Mouse (Mus musculus): ENCODE results near the gene 2810408A11Rik. TPM values are rescaled to one million over a fixed set of nuclear protein-coding genes. Genes with fewer than 3 reads are reported as not detected.

Gene 2810408A11Rik
- polyA plus RNA-seq, 1 experiment: 0.38 TPM

DNA sequence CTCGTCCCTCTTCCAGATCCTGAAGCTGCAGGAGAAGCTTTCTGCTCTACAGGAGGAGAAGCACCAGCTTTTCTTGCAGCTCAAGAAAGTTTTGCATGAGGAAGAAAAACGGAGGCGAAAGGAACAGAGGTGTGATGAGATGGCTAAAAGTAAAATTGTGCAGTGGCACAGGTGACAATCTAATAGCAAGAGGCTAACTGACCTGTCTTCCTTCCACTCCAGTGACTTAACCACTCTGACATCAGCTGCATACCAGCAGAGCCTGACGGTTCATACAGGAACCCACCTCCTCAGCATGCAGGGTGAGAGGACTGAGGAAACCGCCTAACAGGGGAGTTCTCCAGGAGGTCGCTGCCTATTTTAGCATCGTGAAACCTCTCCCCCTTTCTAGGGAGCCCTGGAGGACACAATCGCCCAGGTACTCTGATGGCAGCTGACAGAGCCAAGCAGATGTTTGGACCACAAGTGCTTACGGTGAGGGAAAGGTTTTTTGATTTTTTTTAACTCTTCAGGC is 14.2 kb upstream of the 2810408A11Rik start:
- H3K27ac ChIP-seq (ENCODE audit: insufficient read depth, low read length): no peak overlapping the region
- H3K4me1 ChIP-seq (ENCODE audit: control insufficient read depth, insufficient read depth, low read length): peaks cover 4% of the 10 kb centered on the region
- H3K4me3 ChIP-seq (ENCODE audit: insufficient read depth, low read length): peak overlapping the region; percentile 81; the same call in 1 of the 2 replicates
- no peak for TF ChIP-seq CTCF (IDR thresholded peaks at IDR 0.05; ENCODE audit: extremely low read depth, insufficient read depth, low read length)

DNA sequence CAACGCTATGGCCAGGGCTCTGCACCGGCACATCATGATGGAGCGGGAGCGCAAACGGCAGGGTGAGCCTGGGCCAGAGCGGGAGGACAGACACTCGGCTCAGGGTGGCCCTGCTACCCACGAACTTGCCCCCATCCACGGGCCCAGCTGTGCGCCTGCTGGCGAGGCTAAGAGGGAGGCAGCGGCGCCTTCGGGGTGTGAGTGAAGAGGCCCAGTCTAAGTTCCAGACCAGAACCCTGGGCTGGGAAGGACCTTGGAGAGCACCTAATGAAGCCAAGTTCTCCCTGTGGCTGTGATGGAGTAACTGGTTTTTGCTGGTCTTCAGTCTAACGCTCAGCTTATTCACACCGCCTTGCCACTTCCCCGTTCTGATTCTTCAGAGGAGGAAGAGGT is 13.6 kb upstream of the 2810408A11Rik start:
- peaks cover 2% of the 10 kb centered on the region; the same call in 1 of the 2 replicates for H3K4me1 ChIP-seq (ENCODE audit: control insufficient read depth, insufficient read depth, low read length)
- TF ChIP-seq POLR2A (IDR thresholded peaks at IDR 0.05; ENCODE audit: extremely low read depth, insufficient read depth, low read length) (no peak), CTCF (IDR thresholded peaks at IDR 0.05; ENCODE audit: extremely low read depth, insufficient read depth, low read length) (no peak)
- H3K4me3 ChIP-seq (ENCODE audit: insufficient read depth, low read length): peak overlapping the region; percentile 81
- H3K27ac ChIP-seq (ENCODE audit: insufficient read depth, low read length): peak overlapping the region; percentile 38

DNA sequence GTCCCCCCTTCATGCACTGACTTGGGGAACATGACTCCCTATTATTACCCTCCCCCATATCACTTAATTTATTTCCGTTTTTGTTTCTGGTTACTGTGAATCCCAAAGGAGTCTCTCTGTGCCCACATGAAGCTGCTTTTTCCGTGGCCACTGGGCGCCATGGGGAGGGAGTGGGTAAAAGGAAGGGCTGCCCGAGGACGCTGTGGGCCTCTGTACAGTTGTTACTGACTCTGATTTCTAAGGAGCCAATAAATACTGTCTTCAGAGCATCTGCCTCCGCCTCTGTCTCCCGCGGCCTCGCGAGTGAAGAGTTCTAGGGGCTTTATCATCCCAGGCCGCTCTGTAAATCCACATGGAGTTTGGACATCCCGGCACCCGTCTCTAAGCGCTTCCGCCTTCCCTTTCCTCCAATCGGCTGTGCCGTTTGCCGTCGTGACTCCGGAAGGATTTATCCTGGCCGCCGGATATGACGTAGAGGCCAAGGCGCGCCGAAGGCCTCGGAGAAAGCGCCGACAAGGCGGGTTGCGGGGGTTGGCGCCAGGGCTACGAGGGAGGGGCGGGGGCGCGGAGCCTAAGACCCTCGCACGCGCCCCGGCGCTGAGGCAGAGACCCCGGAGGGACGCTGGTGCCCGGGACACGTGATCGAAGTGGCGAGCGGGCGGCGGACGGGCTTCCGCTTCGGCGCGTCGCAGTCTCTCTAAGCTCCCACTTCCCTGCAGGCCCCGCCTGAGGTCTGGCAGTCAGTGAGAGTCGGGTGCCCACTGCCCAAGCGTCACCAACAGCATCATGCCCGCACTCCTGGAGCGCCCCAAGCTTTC is 13.0 kb upstream of the 2810408A11Rik start, which contains the start of gene Gps2:
Gene Gps2, plus strand, starts transcription at position 335 of the 818 bp plus-strand sequence.
- Histone ChIP-seq H3K4me3 (ENCODE audit: insufficient read depth, low read length) (peak within 1 kb of the TSS; percentile 81), H3K4me1 (ENCODE audit: control insufficient read depth, insufficient read depth, low read length) (peaks cover 2% of the 10 kb centered on the region; the same call in 1 of the 2 replicates), H3K27ac (ENCODE audit: insufficient read depth, low read length) (peak within 1 kb of the TSS; percentile 38)
- TF ChIP-seq CTCF (IDR thresholded peaks at IDR 0.05; ENCODE audit: extremely low read depth, insufficient read depth, low read length) (no peak), POLR2A (IDR thresholded peaks at IDR 0.05; ENCODE audit: extremely low read depth, insufficient read depth, low read length) (peak; percentile 40; the same call in 1 of the 2 replicates)

DNA sequence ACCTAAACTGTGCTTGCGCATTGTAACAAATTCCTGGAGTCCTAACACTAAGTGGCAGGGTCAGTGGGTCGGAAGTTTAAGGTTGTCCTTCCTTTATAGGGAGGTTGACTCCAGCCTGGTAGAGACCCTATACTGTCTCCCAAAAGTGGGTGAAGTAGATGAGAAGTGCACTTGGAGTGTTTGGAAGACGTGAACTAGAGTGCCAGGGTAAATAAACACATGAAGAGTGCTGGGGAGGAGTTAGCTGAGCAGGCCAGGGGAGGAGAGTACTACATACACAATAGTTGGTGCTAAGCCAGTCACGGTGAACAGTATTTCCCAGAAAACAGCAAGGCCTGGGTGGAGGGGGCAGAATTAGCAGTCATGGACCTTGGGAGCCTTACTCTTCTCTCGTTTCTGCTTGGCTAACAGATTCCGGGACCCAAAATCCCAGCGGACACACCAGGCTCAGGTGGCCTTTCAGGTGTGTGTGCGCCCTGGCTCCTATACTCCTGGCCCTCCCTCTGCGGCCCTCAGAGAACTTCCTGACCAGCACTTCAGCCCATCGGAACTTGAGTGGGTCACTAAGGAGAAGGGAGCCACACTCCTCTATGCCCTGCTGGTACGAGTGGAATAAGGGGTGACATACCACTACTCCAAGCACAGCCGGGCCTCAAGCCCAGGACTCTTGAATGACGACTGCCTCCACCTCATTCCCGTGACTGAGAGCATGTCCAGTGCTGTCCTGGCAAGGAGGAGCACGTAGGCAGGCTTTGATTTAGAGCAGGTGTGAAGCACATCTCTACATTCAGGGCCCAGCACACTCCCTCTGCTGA is 12.1 kb upstream of the 2810408A11Rik start:
- Histone ChIP-seq H3K4me3 (ENCODE audit: insufficient read depth, low read length) (no peak overlapping the region; the same call in 1 of the 2 replicates), H3K27ac (ENCODE audit: insufficient read depth, low read length) (no peak overlapping the region), H3K4me1 (ENCODE audit: control insufficient read depth, insufficient read depth, low read length) (peaks cover 2% of the 10 kb centered on the region; the same call in 1 of the 2 replicates)
- TF ChIP-seq POLR2A (IDR thresholded peaks at IDR 0.05; ENCODE audit: extremely low read depth, insufficient read depth, low read length) (no peak), CTCF (IDR thresholded peaks at IDR 0.05; ENCODE audit: extremely low read depth, insufficient read depth, low read length) (no peak)

DNA sequence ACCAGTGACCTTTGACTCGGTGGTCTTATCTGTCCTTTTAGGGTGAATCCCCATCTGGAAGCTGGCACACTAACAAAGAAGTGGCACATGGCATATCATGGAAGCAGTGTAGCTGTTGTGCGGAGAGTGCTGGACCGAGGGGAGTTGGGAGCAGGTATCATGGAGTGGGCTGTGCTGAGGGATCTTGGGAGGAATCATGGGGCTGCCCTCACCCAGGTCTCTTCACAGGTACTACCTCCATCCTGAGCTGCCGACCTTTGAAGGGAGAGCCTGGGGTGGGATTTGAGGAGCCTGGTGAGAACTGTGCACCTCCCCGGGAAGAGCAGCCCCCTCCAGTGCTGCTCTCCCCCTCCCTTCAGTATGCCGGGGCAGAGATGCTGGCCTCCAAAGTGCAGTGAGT is 10.9 kb upstream of the 2810408A11Rik start:
- TF ChIP-seq POLR2A (IDR thresholded peaks at IDR 0.05; ENCODE audit: extremely low read depth, insufficient read depth, low read length) (no peak), CTCF (IDR thresholded peaks at IDR 0.05; ENCODE audit: extremely low read depth, insufficient read depth, low read length) (no peak)
- no peak overlapping the region for H3K27ac ChIP-seq (ENCODE audit: insufficient read depth, low read length)

DNA sequence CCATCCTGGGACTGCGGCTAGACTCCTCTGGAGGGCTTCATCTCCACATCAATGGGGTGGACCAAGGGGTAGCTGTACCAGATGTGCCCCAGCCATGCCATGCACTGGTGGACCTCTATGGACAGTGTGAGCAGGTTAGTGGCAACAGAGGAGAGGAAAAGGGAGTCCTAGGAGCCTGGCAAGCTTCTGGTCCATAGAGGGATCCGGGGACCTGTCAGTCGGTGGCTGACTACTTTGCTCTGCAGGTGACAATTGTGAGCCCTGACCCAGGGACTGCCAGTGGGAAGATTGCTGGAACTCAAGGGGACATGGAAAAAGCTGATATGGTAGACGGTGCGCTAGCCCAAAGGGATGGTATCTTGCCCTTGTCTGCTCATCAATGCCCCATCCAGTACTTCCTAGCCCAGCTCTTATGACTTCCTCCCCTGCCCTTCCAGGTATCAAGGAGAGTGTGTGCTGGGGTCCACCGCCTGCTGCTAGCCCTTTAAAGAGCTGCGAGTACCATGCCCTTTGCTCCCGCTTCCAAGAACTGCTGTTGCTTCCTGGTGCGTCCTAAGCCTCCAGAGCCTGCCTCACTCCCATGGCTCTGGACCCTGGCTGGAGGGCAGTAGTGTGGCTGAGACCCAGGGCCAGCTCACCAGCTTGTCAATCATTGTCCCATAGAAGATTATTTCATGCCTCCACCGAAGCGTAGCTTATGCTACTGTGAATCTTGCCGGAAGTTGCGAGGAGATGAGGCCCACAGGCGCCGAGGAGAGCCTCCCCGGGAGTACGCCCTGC is 10.2 kb upstream of the 2810408A11Rik start:
- TF ChIP-seq CTCF (IDR thresholded peaks at IDR 0.05; ENCODE audit: extremely low read depth, insufficient read depth, low read length) (no peak), POLR2A (IDR thresholded peaks at IDR 0.05; ENCODE audit: extremely low read depth, insufficient read depth, low read length) (no peak)
- Histone ChIP-seq H3K4me1 (ENCODE audit: control insufficient read depth, insufficient read depth, low read length) (peaks cover 2% of the 10 kb centered on the region; the same call in 1 of the 2 replicates), H3K27ac (ENCODE audit: insufficient read depth, low read length) (no peak overlapping the region), H3K4me3 (ENCODE audit: insufficient read depth, low read length) (no peak overlapping the region)

More for the DNA sequence above, 10.9 kb upstream of the 2810408A11Rik start:
- no peak overlapping the region for H3K4me3 ChIP-seq (ENCODE audit: insufficient read depth, low read length)
- H3K4me1 ChIP-seq (ENCODE audit: control insufficient read depth, insufficient read depth, low read length): peaks cover 2% of the 10 kb centered on the region; the same call in 1 of the 2 replicates

DNA sequence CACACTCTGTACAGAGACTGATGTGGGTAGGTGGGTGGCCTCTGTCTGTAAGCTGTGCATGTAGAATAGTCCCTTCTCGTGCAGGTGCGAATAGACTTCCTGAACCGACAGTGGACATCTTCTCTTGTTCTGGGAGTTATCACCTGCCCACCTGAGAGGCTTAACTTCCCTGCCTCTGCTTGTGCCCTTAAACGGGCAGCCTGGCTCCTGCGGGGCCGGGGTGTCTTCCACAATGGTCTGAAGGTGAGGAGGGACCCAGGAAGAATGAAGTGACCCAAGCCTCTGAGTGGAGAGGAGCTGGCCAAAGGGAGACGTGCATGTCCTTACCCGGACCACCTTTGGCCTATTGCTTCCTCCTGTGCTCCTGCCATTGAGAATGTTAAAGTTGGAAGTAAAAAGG is 9.4 kb upstream of the 2810408A11Rik start:
- TF ChIP-seq CTCF (IDR thresholded peaks at IDR 0.05; ENCODE audit: extremely low read depth, insufficient read depth, low read length) (no peak), POLR2A (IDR thresholded peaks at IDR 0.05; ENCODE audit: extremely low read depth, insufficient read depth, low read length) (no peak)
- Histone ChIP-seq H3K4me1 (ENCODE audit: control insufficient read depth, insufficient read depth, low read length) (peaks cover 2% of the 10 kb centered on the region; the same call in 1 of the 2 replicates), H3K4me3 (ENCODE audit: insufficient read depth, low read length) (no peak overlapping the region), H3K27ac (ENCODE audit: insufficient read depth, low read length) (no peak overlapping the region)

DNA sequence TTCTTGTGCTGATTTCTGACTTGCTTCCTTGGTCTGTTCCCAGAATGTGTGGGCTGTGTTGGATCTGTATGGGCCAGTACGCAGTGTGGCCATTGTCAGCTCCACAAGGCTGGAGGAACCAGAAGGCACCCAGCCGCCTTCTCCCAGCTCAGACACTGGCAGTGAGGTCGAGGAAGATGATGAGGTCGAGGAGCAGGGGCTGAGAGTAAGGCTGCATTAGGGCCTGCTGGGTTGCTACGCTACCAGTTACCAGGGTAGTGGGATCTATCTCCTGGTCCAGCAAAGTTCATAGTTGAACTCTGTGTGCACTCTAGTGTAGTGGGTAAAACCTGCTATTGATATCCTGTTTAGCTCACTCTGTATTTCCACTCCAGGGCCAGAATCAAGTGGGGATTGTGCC is 8.4 kb upstream of the 2810408A11Rik start:
- H3K4me3 ChIP-seq (ENCODE audit: insufficient read depth, low read length): no peak overlapping the region
- H3K27ac ChIP-seq (ENCODE audit: insufficient read depth, low read length): no peak overlapping the region
- TF ChIP-seq CTCF (IDR thresholded peaks at IDR 0.05; ENCODE audit: extremely low read depth, insufficient read depth, low read length) (no peak), POLR2A (IDR thresholded peaks at IDR 0.05; ENCODE audit: extremely low read depth, insufficient read depth, low read length) (no peak)
- no peaks in the 10 kb centered on the region for H3K4me1 ChIP-seq (ENCODE audit: control insufficient read depth, insufficient read depth, low read length)

DNA sequence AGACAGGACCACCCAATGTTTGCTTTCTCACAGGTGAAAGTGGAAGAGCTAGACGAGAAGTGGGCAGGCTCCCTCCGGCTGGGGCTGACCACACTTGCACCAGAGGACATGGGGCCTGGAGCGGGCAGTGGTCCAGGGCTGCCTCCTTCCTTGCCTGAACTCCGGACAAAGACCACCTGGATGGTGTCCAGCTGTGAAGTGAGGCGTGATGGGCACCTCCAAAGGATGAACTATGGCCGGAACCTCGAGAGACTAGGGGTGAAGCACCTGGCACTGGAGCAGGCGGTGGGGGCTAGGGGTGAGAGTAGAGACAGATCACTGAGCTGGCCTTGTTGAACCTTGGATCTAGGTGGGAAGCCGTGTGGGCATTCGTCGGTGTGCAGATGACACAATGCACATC is 7.9 kb upstream of the 2810408A11Rik start:
- no peak overlapping the region for H3K4me3 ChIP-seq (ENCODE audit: insufficient read depth, low read length)
- no peaks in the 10 kb centered on the region for H3K4me1 ChIP-seq (ENCODE audit: control insufficient read depth, insufficient read depth, low read length)
- TF ChIP-seq CTCF (IDR thresholded peaks at IDR 0.05; ENCODE audit: extremely low read depth, insufficient read depth, low read length) (no peak), POLR2A (IDR thresholded peaks at IDR 0.05; ENCODE audit: extremely low read depth, insufficient read depth, low read length) (no peak)
- no peak overlapping the region for H3K27ac ChIP-seq (ENCODE audit: insufficient read depth, low read length)
